Mouse (Mus musculus) right cerebral cortex, postnatal 4 days (tissue): ENCODE data around the gene Atp11a.

Experiments used
- DNase-seq: peaks from one replicate; pipeline ENCODE4 v3.0.0-alpha.2; 2022

Atp11a gene

DNA sequence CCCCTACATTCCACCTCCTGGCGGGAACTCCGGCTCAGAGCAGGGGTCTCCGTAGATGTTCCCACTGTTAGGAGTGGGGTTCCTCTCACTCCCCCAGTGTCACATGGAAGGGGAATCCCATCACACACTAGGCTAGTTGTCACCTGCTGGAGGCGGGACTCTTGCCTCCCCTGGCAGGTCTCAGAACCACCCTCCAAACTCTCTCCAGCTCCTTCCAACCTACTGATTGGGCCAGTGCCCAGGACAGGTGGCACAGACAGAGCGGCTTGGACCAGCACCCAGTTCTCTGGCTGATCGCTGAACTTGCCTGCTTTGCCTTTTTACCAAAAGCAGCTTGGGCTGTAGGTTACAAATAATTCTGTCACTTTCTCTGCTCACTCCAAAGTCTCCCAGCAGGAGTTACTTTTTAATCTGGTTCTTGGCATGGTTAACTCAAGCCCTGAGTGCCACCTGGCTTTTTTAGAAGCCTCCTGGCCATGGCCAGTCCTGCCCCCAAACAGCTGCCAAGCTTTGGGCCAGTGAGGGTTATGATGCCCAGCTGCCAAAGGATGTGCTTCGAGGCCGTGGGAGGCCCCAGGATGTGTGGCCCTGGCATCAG lies 117.5 kb downstream of the Atp11a start:
- DNase-seq = peak; percentile 33

GRCm38 (mm10) chr8:12874971-12875370 lies 118.2 kb downstream of the Atp11a start:
- no peak for DNase-seq

DNA sequence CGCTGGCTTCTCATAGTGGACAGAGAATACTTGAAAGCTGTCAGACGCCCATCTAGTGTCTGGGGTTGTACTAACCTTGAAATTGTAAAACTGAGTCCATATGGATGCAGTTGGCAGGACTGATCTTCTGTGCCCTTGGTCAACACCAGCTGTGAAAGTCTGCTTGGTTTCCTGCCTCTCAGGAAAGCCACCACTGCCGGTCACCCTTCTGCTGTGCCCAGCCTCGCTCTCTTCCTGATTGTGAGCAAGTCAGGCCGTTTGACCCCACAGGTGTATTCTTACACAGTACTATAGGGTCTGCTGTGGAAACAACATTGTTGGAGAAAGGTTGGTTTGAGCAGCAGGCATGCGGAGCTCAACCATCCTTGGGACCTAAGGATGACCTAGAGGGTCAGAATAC lies 120.3 kb downstream of the Atp11a start:
- no peak for DNase-seq

- no peak for DNase-seq
Measured at GRCm38 (mm10) chr8:12880163-12880562, 123.3 kb downstream of the Atp11a start.

GRCm38 (mm10) chr8:12883051-12884004 lies 126.5 kb downstream of the Atp11a start:
- no peak for DNase-seq

GRCm38 (mm10) chr8:12887772-12888435 lies 131.1 kb downstream of the Atp11a start:
- DNase-seq = no peak

DNA sequence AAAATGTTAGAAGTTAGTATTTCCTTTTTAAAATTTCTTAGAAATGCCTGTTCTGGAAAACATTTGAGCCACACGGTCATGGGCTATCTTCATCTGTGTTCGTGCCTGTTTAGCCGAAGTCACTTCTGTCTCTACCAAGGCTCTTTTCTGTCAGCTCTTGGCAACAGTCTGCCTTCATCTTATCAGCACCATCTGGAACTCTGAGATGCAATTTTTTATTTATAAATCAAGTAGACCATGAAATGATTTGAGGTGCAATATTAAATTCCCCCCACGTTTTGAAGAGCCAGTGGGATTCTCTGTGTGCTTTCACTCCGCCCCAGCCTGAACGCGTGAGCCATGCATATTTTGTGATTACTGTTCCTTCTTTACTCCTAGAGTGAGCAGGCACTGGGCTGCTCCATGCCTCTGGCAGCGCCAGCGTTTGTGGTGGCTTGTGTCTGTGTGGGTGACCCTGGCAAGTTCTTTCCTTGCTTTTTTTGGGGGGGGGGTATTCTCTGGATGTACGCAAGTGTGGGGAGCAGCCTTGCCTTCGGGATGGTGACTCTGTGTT lies 132.3 kb downstream of the Atp11a start:
- no peak for DNase-seq

DNA sequence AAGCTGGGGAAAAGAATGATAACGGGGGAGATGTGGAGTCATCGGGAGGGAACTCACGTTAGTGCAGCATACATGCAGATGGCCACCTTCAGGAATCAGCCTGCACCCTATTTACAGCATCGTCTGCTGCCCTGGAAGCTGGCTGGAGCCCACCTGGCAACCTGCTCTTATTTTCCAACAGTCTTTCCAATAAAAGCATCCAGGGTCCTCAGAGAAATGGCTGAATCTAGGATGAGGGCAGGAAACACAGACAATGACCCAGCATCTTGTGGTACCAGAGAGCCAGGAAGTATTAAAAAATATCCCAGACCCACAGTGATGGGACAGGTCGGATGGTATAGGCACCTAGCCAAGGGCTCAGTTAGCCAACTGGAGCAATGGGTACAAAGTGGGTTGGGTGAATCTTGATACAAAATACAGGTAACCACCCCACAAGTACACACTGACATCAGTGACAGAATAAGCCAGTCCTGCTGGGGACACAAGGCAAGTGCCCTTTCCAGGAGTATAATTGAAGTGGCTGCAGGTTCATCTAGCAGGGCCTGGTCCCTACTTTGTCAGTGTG lies 136.2 kb downstream of the Atp11a start:
- DNase-seq = no peak

DNA sequence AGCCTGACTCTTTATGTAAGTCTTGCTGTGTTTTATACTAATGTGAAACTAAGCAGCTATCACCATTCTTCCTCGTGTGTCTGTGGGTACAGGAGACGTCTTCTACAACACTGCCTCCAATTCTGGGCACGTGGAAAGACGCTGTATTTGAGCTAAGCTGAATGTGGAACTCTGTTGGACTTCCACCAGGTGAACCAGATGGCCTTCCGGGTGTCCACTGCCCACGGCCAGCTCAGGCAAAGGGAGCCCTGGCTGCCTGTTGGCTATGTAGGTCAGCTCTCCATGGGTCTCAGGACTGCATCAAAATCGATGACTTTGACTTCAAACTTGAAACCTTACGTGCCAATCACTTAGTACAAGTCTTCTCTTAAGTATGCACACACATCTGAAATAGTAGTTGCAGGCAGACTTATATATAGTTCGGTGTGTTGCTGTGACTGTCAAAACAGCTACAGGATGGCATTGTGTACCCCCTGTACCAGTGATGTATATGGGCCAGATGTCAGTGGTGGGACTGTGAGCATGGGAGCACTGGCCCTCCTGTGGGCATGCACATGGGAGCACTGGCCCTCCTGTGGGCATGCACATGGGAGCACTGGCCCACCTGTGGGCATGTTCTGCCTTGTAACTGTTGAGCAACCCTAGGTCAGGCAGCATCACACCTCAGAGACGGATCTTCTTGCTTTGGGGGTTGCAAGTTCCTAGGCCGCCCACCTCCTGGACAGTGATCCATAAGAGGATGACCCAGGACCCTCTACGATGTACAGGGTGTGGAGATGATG lies 137.2 kb downstream of the Atp11a start:
- DNase-seq = no peak

DNA sequence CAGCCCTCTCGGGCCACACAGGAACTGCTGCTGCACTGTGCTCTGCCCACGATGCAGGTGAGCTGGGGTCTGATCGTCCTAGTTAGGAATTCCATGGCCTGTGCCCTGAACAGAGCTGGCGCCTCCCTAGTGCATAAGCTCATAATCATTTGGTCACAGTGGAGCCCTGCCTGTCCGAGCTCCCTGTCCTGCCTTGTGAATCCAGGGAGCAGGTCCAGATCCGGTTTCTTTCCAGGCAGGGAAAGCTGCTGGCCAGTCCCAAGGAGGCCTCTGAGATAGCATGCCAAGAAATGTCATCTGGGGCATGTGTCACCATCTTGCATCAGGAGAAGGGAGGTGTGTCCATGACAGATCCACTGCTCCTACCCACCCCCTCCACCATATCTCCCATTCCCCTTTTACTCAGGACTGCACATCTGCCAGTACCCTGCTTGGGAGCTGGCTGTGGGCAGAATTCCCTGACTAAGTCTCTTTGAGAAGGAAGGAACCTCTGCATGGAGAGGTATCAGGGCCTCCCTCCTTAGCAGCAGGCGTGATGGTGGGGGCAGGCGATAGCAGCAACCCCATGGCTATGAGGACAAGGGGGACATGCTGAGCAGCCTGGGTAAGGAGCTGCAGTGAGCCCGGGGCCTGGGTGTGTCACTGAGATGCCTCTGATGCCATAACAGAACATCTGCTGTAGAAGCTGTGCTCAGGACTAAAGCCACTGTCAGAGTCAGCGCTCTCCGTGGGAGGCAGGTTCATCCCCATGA lies 138.1 kb downstream of the Atp11a start:
- no peak for DNase-seq

GRCm38 (mm10) chr8:12895535-12896150 lies 138.8 kb downstream of the Atp11a start:
- no peak for DNase-seq

DNA sequence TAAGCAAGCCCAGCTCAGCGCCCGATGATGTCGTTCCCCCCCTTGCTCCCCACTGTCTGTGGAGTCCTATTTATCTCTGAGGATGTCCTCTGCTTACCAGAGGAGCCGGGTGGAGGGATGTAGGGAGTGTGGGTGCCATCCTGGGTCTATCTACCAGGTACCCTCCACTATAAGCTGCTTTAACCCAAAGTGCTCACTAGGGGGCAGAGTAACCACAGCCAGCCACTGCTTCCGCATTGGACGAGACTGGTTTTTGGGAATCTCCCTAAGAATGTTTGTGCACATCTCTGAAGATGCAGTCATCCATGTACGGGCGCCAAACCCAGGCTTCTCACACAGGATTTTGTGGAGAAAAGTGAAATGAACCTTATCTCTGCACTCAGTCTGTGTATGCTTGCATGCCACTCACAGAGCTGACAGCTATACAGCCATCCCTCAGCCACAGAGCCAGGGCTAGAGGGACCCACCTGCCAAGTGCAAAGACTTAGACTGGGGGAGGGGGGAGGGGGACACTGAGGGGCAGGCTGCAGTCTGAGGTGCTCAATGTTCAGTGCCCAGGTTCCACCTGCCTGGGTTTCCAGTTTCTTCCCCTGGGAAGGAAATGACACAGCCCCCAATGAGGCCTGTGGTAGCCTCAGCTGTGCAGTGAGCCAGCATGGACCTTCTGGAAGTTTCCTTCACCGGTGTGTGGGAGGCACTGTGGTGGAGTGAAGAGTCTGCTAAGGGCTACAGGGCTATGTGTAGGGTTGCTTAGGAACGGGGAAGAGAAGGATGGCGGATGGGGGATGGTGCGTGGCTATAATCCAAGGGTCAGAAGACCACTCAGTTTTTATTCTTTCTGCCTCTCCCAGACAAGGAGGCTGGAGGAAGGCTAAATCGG lies 139.9 kb downstream of the Atp11a start:
- DNase-seq = peak; percentile 57

- DNase-seq = no peak
Measured at GRCm38 (mm10) chr8:12897815-12898214, 141.0 kb downstream of the Atp11a start.

DNA sequence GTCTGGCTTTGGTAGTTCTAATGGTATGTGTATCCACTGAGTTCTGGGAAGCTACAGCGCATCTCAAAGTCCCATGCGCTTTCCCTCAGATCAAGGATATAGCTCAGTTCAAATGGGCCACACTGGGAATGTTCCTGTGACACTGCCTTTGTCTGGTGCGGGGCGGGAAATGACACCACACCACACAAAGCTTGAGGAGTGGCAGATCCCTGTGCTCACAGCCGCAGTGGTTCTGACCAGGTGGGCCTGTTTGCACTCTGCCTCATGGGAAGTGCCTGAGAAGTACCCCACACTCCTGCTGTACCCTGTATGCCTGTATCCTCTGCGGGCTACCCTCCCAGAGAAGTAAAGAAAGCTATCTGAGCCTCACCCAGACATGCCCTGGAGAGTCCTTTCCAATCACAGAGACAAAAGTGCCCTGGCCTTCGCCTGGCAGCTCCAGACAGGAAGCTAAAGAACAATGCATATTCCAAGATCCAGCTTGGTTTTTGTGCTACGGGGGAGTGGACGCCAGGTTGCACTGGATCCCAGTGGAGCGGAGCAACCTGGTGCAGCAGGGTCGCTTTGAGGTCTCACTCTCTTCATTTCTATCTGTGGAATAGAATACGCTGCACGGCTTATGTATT lies 147.1 kb downstream of the Atp11a start:
- no peak for DNase-seq

- DNase-seq = no peak
Measured at GRCm38 (mm10) chr8:12905122-12905521, 148.3 kb downstream of the Atp11a start.

DNA sequence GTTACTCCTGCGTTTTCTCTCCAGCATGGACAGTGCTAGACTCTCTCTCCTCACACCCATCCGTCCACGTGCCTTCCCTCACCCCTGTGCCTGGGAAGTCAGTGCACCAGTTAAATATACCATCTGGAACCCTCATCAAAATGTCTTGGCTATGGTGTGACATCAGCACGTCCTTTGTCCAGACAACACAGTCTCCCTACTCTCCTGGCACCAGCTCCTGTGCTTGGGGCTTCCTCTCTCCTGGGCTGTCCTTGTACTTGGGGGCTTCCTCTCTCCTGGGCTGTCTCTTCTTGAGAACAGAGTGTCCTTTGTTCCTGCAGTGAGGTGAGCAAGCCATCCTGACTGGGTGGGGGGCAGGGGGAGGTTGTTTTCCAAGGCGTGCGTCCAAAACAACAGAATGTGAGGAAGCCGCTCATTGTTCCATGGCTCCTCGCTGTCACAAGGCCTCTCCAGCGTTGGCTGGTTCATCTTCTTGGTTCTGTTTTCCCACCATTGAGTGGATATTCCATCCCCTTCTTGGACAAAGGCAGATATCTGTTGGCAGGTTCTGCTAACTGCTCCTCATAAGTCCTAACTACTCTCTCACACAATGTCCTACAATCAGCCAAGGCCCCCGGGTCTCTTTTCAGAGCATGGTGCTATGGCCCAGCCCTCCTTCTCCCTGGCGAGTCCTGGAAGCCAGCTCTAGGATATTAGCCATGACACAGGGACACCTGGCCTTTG lies 148.9 kb downstream of the Atp11a start:
- DNase-seq = no peak

- DNase-seq = no peak
Measured at GRCm38 (mm10) chr8:12906597-12906996, 149.8 kb downstream of the Atp11a start.

DNA sequence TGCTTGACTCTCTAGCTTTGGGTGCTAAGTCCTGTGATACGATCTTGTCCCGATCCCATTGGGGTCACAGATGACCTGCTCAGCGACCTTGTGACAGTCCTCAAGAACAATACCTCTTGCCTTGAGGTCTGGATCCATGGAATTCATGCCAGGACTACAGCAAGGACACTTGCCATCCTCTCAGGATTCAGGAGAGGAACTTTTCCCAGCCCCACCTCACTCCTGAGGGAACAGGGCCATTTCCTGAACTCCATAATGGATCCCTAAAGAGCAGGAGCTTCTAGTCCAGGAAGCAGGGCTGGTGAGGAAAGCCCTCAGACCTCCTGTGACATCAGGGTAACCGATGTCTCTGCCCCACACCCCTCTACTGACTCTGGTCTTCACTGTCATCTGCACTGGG lies 150.9 kb downstream of the Atp11a start:
- DNase-seq = no peak

DNA sequence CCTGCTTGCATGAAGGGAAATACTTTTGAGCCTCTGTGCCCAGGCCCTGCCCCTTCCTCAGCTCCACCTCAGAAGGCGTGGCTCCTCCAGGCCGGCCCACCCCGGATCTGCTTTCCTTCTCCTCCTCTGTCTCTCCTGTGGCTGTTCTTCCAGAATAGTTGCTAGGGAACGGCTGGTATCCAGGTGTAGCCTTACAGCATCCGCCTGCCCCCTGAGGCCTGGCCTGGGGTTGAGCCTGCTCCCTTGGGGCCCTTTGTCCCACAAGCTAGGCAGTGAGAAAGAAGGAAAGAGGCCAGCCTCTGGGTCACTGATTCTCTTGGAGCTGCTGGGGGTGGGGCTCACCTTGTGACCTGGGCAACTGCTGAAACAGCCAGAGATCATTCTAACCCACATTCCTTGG lies 155.2 kb downstream of the Atp11a start:
- DNase-seq = no peak
